Mouse (Mus musculus) layer of hippocampus, postnatal 25 days (tissue): ENCODE results near the gene Map3k7. TPM values are rescaled to one million over a fixed set of nuclear protein-coding genes. Genes with fewer than 3 reads are reported as not detected.

Experiments used
- DNase-seq, 2 experiments: peaks; one replicate each; pipeline ENCODE4 v3.0.0; 2022; ENCODE audit warnings: mixed read lengths in 2 of 2, low spot score in 1 of 2; ENCODE audit errors: extremely low spot score in 1 of 2
- total RNA-seq, 2 experiments: library from RNA; stranded (reverse); gene quantifications; 2 replicates each; pipeline ENCODE4 v1.2.3; 2021

Gene Map3k7
- 10 to 100 TPM; 37.3 to 44.2 TPM for total RNA-seq

GRCm38 (mm10) chr4:31963354-31964193 is at the start of gene Map3k7:
Map3k7 (plus strand) TSS chr4:31964097.
- peak; percentile 95 for DNase-seq

DNA sequence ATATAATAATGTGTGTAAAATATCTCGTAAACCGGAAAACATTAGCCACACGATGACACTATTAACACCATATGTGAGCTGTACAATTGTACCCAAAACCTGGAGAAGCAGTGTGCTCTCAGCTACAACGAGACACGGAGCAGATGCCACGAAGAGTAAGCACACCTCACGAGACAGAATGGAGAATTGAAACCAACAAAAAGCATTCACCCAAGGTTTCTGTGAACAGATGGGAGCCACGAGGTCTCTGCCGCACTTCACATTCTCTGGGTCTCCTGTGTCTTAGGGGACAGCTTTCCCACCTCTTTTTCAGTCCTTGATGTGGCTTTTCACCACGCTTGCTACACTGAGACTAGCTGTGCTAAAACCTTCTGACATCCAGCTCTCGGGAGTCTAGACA is 48.8 kb upstream of the Map3k7 start:
- DNase-seq = no peak

DNA sequence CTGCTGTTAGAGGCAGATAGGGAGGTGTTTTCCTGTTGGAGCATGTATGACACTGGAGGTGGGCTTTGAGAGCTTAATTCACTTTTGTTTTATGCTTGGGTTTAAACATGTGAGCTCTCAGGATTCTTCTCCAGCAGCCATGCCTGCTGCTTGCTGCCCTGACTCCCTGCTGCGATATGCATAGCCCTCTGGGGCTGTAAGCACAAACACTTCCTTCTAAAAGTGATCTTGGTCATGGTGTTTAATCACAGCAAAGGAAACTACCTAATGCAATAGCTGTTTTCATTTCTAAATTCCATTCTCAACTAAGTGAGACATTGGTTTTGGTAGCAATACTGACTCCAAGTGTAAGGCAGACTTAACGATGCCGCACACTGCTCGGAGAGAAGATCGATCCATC is 45.2 kb upstream of the Map3k7 start:
- no peak for DNase-seq

- DNase-seq = no peak
Measured at GRCm38 (mm10) chr4:31922215-31922614, 41.7 kb upstream of the Map3k7 start.

DNA sequence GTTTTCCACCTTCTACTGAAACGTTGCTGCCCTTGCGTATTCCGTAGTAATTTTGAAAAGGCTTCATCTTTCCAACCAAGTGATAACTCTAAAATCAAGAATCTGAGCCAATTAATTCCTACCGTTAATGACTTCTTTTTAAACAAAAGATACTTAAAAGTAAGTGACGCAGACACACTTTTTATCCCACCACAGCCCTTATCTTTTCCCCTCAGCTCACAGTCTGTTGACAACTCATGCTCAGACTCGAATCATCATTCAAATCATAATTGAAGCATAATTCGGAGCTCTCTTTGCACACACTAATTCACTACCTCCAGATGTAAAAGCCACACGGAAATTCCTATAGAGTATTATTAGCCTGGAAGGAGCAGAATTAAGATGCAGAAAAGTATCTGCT is 40.5 kb upstream of the Map3k7 start:
- no peak for DNase-seq

DNA sequence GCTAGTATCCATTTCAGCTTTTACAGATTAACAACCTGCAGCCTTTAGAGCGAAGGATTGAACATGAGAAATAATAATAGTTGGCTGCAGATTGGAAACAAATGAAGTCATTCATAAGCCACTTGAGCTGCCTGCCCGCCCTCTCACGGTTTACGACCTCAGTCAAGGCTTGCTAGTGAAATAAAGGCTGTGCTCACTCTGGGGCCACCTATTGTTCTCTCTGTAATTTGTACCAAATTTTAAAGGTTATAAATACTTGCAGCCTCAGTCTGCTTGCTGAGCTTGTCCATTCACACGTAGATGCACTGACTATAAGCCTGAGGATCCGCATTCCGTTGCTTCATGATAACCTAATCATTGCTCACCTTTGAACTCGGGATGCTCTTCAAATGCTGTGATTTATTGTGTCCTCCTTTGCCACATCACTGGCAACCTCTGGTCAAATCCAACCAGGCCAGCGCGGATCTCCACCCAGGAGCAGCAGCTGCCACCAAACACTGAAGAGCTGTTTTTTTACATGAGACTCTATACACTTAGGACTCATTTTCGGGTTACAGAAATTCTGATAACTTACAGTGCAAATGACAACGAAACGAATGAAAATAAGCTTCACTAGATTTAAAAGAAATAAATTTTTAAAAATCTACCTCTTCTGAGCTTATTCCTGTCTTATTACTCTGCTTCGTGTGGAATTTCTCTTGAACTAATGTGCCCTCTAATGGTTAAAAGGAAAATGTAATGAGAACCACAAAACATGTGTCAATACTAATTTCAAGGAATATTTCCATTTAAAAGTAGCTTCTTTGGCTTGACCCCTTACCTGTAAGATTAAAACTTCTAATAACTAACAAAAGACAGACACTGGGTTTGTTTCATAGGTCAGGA is 39.4 kb upstream of the Map3k7 start:
- no peak for DNase-seq

DNA sequence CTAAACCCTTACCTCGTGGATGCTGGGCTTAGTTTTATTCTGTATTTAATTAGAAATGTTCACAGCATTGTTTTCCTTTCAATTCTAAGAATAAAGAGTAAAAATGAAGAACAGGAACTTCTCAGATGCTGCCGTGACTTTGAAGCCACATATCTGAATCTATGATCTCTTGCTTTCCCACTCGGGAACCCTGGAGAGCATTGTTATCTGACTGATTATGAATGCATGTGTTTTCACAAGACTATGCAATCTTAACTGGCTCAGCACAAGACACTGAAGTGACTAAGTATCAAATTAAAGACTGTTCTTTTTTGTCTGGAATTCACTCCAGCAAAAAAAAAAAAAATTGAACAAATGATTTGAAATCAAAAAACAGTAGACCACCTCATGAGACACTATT is 30.7 kb upstream of the Map3k7 start:
- DNase-seq = no peak

- DNase-seq = no peak
Measured at GRCm38 (mm10) chr4:31935831-31936306, 28.0 kb upstream of the Map3k7 start.

DNA sequence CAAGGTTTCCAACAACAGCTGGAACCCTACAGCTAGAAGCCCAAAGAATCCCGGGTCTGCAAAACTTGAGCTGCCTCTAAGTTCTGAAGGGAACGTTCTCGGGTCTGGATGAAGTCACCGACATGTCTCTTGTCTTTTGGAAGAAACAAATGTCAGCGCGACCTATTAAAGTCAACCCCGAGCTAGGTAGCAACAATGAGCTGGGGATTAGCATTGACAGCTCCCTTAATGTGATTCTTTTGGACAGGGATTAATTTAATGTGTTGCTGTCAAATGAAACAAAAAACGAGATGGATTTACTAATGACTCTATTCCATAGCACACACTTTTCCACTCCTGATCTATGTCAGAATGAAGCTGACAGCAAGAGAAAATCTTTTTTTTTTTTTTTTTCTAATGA is 27.5 kb upstream of the Map3k7 start:
- no peak for DNase-seq

- DNase-seq = no peak
Measured at GRCm38 (mm10) chr4:31936911-31937375, 27.0 kb upstream of the Map3k7 start.

DNA sequence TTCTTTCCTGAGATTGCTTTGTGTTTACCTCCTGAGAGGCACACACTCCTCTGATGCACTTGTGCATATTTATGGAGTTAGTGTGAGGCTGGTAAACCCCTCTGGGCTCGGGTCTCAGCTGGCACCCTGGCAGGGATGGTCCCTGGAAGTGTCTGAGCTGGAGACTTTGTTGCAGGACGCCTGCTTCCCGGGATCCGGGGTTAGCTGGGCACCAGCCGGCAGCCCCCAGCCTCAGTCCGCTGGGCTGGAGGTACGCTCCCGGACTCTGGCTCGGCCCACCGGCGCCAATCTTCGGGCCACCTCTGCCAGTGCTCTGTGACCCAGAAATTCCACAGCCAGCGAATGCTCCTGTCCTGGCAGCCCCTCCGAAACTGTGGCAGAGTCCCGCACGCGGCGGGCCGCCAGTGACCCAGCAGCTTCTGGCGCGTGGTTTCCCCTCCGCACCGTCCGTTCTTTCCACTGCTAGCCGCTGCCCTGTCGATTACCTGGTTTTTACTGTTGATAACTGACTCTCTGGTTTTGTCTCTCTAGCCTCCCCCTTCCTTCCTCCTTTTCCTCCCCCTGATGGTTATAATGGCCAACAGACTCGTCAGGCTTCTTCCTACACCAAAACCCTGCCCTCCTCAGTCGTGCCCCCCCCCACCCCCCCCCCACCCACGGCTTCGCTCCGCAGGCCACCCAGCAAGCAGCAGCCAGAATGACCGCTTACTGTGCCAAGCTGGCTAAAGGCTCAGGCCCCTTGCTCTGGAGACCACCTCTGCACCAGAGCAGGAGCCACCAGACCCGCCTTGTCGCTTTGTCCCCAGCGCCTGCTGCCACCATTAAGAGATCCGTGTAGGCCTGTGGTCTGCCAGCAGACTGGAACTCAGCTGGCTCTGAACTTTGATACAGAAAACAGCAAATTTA is 26.3 kb upstream of the Map3k7 start:
- DNase-seq = peak; percentile 11 to 13

GRCm38 (mm10) chr4:31938416-31939106 is 25.3 kb upstream of the Map3k7 start:
- DNase-seq = peak in 1 of 2 experiments; percentile 17

GRCm38 (mm10) chr4:31941616-31942015 is 22.3 kb upstream of the Map3k7 start:
- DNase-seq = no peak

DNA sequence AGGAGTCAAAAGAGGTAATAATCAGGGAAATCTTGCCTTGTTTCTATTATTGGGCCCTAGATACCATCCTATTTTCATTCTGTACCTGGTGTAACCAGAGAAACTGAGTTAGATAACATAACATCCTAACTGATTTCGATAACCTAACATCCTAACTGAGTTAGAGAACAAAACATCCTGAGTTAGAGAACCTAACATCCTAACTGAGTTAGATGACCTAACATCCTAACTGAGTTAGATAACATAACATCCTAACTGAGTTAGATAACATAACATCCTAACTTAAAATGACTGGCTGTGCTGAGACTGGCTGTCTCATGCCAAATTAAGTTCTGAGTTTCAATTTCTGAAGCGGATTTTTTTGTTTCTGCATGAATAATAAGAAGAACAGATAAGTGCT is 20.9 kb upstream of the Map3k7 start:
- no peak for DNase-seq

DNA sequence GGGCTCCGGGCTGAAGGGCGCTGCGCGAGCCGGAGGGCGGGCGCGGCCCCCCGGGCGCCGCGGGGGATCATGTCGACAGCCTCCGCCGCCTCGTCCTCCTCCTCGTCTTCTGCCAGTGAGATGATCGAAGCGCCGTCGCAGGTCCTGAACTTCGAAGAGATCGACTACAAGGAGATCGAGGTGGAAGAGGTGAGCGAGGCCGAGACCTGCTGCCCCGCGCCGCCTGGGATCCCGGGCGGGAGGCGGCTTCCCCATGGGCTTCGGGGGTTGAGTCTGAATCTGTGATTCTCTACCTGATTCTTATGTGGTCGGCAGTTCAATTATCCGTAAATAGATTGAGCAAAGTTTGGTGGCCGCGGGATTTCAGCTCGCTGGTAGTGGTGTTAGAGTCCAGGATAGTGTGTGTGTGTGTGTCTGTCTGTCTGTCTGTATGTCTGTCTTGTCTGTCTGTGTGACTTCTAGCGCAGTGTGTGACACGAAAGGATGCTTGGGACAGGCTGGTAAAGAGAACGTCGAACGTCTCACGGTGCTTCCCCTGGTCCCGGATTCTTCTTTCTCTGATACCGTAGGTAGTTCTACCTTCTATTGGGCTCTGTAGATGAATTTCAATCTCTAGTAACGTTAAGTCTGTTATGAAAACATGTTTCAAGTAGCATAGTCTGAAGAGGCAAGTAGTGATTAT is 438 bp downstream of the Map3k7 start:
- no peak for DNase-seq

GRCm38 (mm10) chr4:31965208-31965607 is 1.3 kb downstream of the Map3k7 start:
- no peak for DNase-seq

DNA sequence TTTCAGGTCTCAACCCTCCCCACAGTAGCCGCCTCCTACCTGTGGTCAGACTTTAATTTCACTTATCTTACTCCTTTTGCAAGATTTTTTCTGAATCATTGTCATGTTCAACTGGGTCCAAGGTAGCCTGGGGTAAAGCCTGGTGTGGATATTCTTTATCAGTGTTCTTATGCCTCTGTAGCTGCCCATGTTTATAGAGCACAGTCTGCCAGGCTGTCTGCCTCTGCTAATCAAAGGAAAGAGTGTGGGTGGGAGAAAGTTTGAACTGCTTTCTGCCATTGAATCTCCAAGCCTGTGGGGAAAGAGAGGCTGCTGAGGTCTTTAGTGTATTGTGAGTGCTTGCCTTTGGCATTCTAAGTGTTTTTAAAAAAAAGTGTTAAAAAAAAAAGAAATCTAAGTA is 7.5 kb downstream of the Map3k7 start:
- DNase-seq = no peak

DNA sequence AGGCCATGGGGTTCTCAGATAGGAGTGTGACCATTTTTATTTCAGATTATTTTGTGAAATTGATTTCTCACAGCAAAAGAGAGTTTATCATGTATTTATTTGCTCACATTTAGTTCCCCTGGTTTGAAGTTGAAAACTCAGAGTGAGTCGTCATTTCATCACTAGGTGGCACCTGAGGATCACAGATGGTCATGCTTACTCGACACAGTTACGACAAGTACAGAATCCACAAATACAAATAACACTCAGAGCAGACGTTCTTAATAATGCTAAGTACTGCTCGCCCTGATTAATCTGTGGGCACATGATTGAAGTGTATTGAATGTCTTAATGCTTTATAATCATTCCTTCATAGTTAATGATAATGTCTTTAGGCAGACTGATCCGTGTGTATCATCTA is 8.3 kb downstream of the Map3k7 start:
- no peak for DNase-seq
